Mouse (Mus musculus) ES-E14 (cell line): ENCODE data around the gene Lhfp.

ENCODE experiments used
- CHD2 ChIP-seq: IDR thresholded peaks from 2 replicates; pipeline ENCODE4 v1.6.1; 2014; ENCODE audit warnings: mild to moderate bottlenecking, low read depth, low read length, inconsistent platforms
- HCFC1 ChIP-seq: IDR thresholded peaks from 2 replicates; pipeline ENCODE4 v1.6.1; 2012; ENCODE audit warnings: low read length, inconsistent platforms, borderline replicate concordance; ENCODE audit not compliant: insufficient read depth
- MAFK ChIP-seq: IDR thresholded peaks from 2 replicates; pipeline ENCODE4 v1.6.1; 2014; ENCODE audit warnings: mild to moderate bottlenecking, low read depth, low read length, inconsistent platforms; ENCODE audit not compliant: insufficient read depth
- ZC3H11A ChIP-seq: IDR thresholded peaks from 2 replicates; pipeline ENCODE4 v1.6.1; 2012; ENCODE audit warnings: low read depth, mild to moderate bottlenecking, inconsistent platforms, low read length, borderline replicate concordance
- ZNF384 ChIP-seq: IDR thresholded peaks from 2 replicates; pipeline ENCODE4 v1.6.1; 2012; ENCODE audit warnings: low read depth, low read length, inconsistent platforms

GRCm38 (mm10) chr3:53292979-53293378 is 251.7 kb downstream of the Lhfp start:
- no peak for TF ChIP-seq CHD2
- no peak for TF ChIP-seq ZNF384
- no peak for TF ChIP-seq HCFC1
- no peak for TF ChIP-seq ZC3H11A
- TF ChIP-seq MAFK, result no peak
